12 mouse cellular contexts compared by ENCODE assay signal in genomic region chr2:166011422-166011821, GRCm38 (mm10). TPM values are rescaled to one million over a fixed set of nuclear protein-coding genes. Genes with fewer than 3 reads are reported as not detected.
A peak's percentile ranks its signal among the peaks of the same experiment; 100 is the strongest.
DNase-seq lines count a peak whose midpoint lies in the region; ATAC-seq lines count a peak whose summit lies in the region.
"Had no signal": no experiment of that assay in that cellular context is flagged by ENCODE, and none has a peak within 500 bp of the region (broad histone marks: within the 10 kb centered on the region; RNA-seq: fewer than 3 reads in every experiment).

No protein-coding gene starts in this region.

- ATAC-seq in midbrain, embryonic 11.5 days (ENCODE audit: low FRiP score), result no peak
- ATAC-seq in midbrain, embryonic 16.5 days, result no peak
- no peak for ATAC-seq in embryonic facial prominence, embryonic 12.5 days (ENCODE audit: insufficient number of reproducible peaks, insufficient read depth, low FRiP score, low TSS enrichment)
- no peak for ATAC-seq in frontal cortex, adult (ENCODE audit: low TSS enrichment)
- ATAC-seq: forebrain, postnatal 0 days; lung, postnatal 0 days had no signal

- no peaks in the 10 kb centered on the region for H3K36me3 ChIP-seq in heart, embryonic 10.5 days
- H3K36me3 ChIP-seq in midbrain, embryonic 11.5 days (ENCODE audit: control insufficient read depth, insufficient read depth, low read length), result no peaks in the 10 kb centered on the region; the same call in 1 of the 2 replicates
- H3K36me3 ChIP-seq in midbrain, embryonic 16.5 days (ENCODE audit: control insufficient read depth, insufficient read depth, low read length), result no peaks in the 10 kb centered on the region
- H3K36me3 ChIP-seq in embryonic facial prominence, embryonic 12.5 days, result no peaks in the 10 kb centered on the region
- H3K36me3 ChIP-seq in macrophage (ENCODE audit: inconsistent target), result peaks cover 10% of the 10 kb centered on the region; the same call in 1 of the 2 replicates
- H3K36me3 ChIP-seq: hindbrain, embryonic 15.5 days had no signal

- DNase-seq in heart, embryonic 10.5 days (ENCODE audit: low spot score), result no peak
- DNase-seq in heart, postnatal 14 days, result no peak
- DNase-seq in midbrain, embryonic 11.5 days (ENCODE audit: low spot score, missing footprints), result peak; percentile 81
- DNase-seq in lung, postnatal 4 days, result no peak
- DNase-seq: cerebellum, adult 18-20 months; forebrain, postnatal 0 days had no signal

- 11% methylated on average over 3 of the region's 3 CpGs for WGBS in heart, embryonic 10.5 days
- 77% methylated on average over 3 of the region's 3 CpGs for WGBS in midbrain, embryonic 11.5 days
- 79% methylated on average over 3 of the region's 3 CpGs for WGBS in midbrain, embryonic 16.5 days
- 36% methylated on average over 3 of the region's 3 CpGs for WGBS in embryonic facial prominence, embryonic 12.5 days
- WGBS in macrophage (ENCODE audit: missing documents), result 79% methylated on average over 3 of the region's 3 CpGs

- peaks cover 41% of the 10 kb centered on the region for H3K4me1 ChIP-seq in heart, embryonic 10.5 days
- H3K4me1 ChIP-seq in midbrain, embryonic 11.5 days (ENCODE audit: control insufficient read depth, insufficient read depth, low read length), result peaks cover 16% of the 10 kb centered on the region
- peaks cover 20% of the 10 kb centered on the region for H3K4me1 ChIP-seq in midbrain, embryonic 16.5 days (ENCODE audit: control insufficient read depth, insufficient read depth, low read length)
- peaks cover 33% of the 10 kb centered on the region for H3K4me1 ChIP-seq in embryonic facial prominence, embryonic 12.5 days

- no peak overlapping the region for H3K4me2 ChIP-seq in midbrain, embryonic 11.5 days
- no peak overlapping the region for H3K4me2 ChIP-seq in midbrain, embryonic 16.5 days (ENCODE audit: low read length)
- H3K4me2 ChIP-seq in embryonic facial prominence, embryonic 12.5 days (replicated peaks), result no peak overlapping the region
- H3K4me2 ChIP-seq: hindbrain, embryonic 15.5 days had no signal

- no peaks in the 10 kb centered on the region for H3K27me3 ChIP-seq in heart, embryonic 10.5 days (ENCODE audit: insufficient read depth, poor library complexity, severe bottlenecking)
- H3K27me3 ChIP-seq in midbrain, embryonic 11.5 days (ENCODE audit: control insufficient read depth, insufficient read depth, low read length), result no peaks in the 10 kb centered on the region
- no peaks in the 10 kb centered on the region for H3K27me3 ChIP-seq in midbrain, embryonic 16.5 days (ENCODE audit: control insufficient read depth, insufficient read depth, low read depth, low read length)
- H3K27me3 ChIP-seq in embryonic facial prominence, embryonic 12.5 days, result no peaks in the 10 kb centered on the region
- H3K27me3 ChIP-seq: hindbrain, embryonic 15.5 days had no signal

- intact Hi-C loops in heart, postnatal 14 days (cut with DNase I), result no loop called here

- peaks cover 100% of the 10 kb centered on the region for H3K79me2 ChIP-seq in macrophage (ENCODE audit: inconsistent target)

- peak overlapping the region; percentile 75 for H3K27ac ChIP-seq in heart, embryonic 10.5 days
- no peak overlapping the region for H3K27ac ChIP-seq in midbrain, embryonic 11.5 days (ENCODE audit: low read depth, low read length)
- H3K27ac ChIP-seq in midbrain, embryonic 16.5 days (ENCODE audit: low read length), result no peak overlapping the region
- H3K27ac ChIP-seq in embryonic facial prominence, embryonic 12.5 days, result 0 out of 2 replicates have a peak overlapping the region, but pooled peaks have one; percentile 17
- peak overlapping the region; percentile 14 for H3K27ac ChIP-seq in macrophage
- H3K27ac ChIP-seq: hindbrain, embryonic 15.5 days had no signal

- H3K9ac ChIP-seq in midbrain, embryonic 11.5 days (ENCODE audit: low read length), result no peak overlapping the region
- no peak overlapping the region for H3K9ac ChIP-seq in midbrain, embryonic 16.5 days (ENCODE audit: low read depth, low read length)
- no peak overlapping the region for H3K9ac ChIP-seq in embryonic facial prominence, embryonic 12.5 days
- H3K9ac ChIP-seq: forebrain, postnatal 0 days; hindbrain, embryonic 15.5 days had no signal

- H3K9me3 ChIP-seq in heart, embryonic 10.5 days, result no peaks in the 10 kb centered on the region
- H3K9me3 ChIP-seq in midbrain, embryonic 11.5 days (ENCODE audit: control insufficient read depth, low read length), result no peaks in the 10 kb centered on the region
- H3K9me3 ChIP-seq in midbrain, embryonic 16.5 days (replicated peaks; ENCODE audit: control insufficient read depth, low read length, poor library complexity, severe bottlenecking), result no peaks in the 10 kb centered on the region
- no peaks in the 10 kb centered on the region for H3K9me3 ChIP-seq in embryonic facial prominence, embryonic 12.5 days
- H3K9me3 ChIP-seq: hindbrain, embryonic 15.5 days had no signal

- peak overlapping the region; percentile 23; the same call in 1 of the 2 replicates for H3K4me3 ChIP-seq in heart, embryonic 10.5 days
- no peak overlapping the region for H3K4me3 ChIP-seq in midbrain, embryonic 11.5 days (ENCODE audit: low read depth, low read length)
- no peak overlapping the region for H3K4me3 ChIP-seq in midbrain, embryonic 16.5 days (ENCODE audit: low read depth, low read length)
- H3K4me3 ChIP-seq in embryonic facial prominence, embryonic 12.5 days, result no peak overlapping the region
- H3K4me3 ChIP-seq in macrophage (ENCODE audit: inconsistent target), result no peak overlapping the region
- H3K4me3 ChIP-seq: hindbrain, embryonic 15.5 days had no signal

RNA-seq across cellular contexts. Expression of gene Ncoa3, which starts 19.0 kb away (rescaled TPM):
- polyA plus RNA-seq in heart, embryonic 10.5 days (2016; fragmentation: Nextera tagmentation; extraction: Ambion mirVana), result 14.8 and 15.8 TPM in 2 replicates
- total RNA-seq in heart, postnatal 14 days (2021), result 10 to 100 TPM; 28.7 to 31.5 TPM
- polyA plus RNA-seq in midbrain, embryonic 11.5 days (2014; fragmentation: Nextera tagmentation; extraction: Ambion mirVana), result 16.1 and 17.4 TPM in 2 replicates
- polyA plus RNA-seq in midbrain, embryonic 16.5 days (2015; fragmentation: Nextera tagmentation; extraction: Ambion mirVana), result 15.5 and 16.0 TPM in 2 replicates
- polyA plus RNA-seq in embryonic facial prominence, embryonic 12.5 days (2016; fragmentation: Nextera tagmentation; extraction: Ambion mirVana), result 16.6 and 17.4 TPM in 2 replicates
- total RNA-seq in macrophage (2018; cell fraction: chromatin; rRNA removed), result 100 to 1,000 TPM in 23 of 26 experiments, 10 to 100 TPM in 3; 62.1 to 293 (median 204) TPM
- total RNA-seq in macrophage (2018; cell fraction: cytosol; rRNA removed), result 100 to 1,000 TPM in 3 of 26 experiments, 10 to 100 TPM in 23; 52.7 to 107 (median 91.0) TPM
- total RNA-seq in macrophage (2018; cell fraction: nucleus; rRNA removed), result 100 to 1,000 TPM in 21 of 26 experiments, 10 to 100 TPM in 5; 76.5 to 218 (median 154) TPM
- 48.3 to 71.1 TPM (median 65.0 TPM) in 3 replicates for polyA plus RNA-seq in macrophage (2018)

Comparison
In these comparisons a context has a peak if more than half of its experiments do, and no peak if none do; other contexts are left out.
1. H3K27ac ChIP-seq: peak in heart, embryonic 10.5 days (single experiment), embryonic facial prominence, embryonic 12.5 days (single experiment) and macrophage (single experiment); none in midbrain, embryonic 11.5 days (single experiment) and midbrain, embryonic 16.5 days (single experiment).